In the genomic region with DNA sequence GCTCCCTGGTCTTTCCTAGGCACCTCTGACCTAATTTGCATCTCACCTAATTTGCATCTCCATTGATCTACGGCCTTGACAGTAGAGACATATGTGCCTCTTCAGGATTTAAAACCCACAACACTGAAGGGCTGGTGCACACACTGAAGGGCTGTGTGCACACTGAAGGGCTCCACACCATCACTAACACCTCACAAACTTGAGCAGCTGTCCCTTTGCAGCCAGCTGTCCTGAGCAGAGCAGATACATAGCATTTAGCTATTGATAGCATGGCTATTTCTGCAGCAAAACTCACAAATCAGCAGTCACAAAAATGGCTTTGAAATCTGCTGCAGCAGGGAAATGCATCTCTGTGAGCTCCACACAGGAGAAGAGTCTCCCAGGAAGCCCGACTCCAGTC, we compare ENCODE assay signal across 15 mouse cellular contexts.
"Had no signal": no experiment of that assay in that cellular context is flagged by ENCODE, and none has a peak within 500 bp of the region (broad histone marks: within the 10 kb centered on the region; RNA-seq: fewer than 3 reads in every experiment).

No protein-coding gene starts in this region.

- H3K4me1 ChIP-seq: stomach, embryonic 15.5 days had no signal

- H3K9me3 ChIP-seq: liver, embryonic 13.5 days; midbrain, embryonic 12.5 days; stomach, embryonic 15.5 days had no signal

- H3K4me2 ChIP-seq: liver, embryonic 13.5 days; midbrain, embryonic 12.5 days; stomach, embryonic 15.5 days had no signal

- DNase-seq: kidney, adult 2 months; kidney, postnatal 25 days; layer of hippocampus, adult 9-11 months; liver, embryonic 13.5 days; lung, adult 2 months; lung, postnatal 14 days; lung, postnatal 4 days; retina, postnatal 1 day; thymus, postnatal 25 days had no signal

- ATAC-seq: intestine, postnatal 0 days; midbrain, embryonic 16.5 days had no signal

- H3K36me3 ChIP-seq: liver, embryonic 13.5 days; midbrain, embryonic 12.5 days; stomach, embryonic 15.5 days had no signal

- H3K27ac ChIP-seq: kidney, postnatal 0 days; layer of hippocampus, adult 2 months; liver, embryonic 13.5 days; midbrain, embryonic 12.5 days; stomach, embryonic 15.5 days had no signal

- H3K9ac ChIP-seq: liver, embryonic 13.5 days; midbrain, embryonic 12.5 days; stomach, embryonic 15.5 days had no signal

- H3K4me3 ChIP-seq: layer of hippocampus, adult 2 months; liver, embryonic 13.5 days; midbrain, embryonic 12.5 days; stomach, embryonic 15.5 days had no signal

- H3K27me3 ChIP-seq: liver, embryonic 13.5 days; stomach, embryonic 15.5 days had no signal
